Mouse (Mus musculus): ENCODE data around the gene Polr2l.

The Polr2l gene

DNA sequence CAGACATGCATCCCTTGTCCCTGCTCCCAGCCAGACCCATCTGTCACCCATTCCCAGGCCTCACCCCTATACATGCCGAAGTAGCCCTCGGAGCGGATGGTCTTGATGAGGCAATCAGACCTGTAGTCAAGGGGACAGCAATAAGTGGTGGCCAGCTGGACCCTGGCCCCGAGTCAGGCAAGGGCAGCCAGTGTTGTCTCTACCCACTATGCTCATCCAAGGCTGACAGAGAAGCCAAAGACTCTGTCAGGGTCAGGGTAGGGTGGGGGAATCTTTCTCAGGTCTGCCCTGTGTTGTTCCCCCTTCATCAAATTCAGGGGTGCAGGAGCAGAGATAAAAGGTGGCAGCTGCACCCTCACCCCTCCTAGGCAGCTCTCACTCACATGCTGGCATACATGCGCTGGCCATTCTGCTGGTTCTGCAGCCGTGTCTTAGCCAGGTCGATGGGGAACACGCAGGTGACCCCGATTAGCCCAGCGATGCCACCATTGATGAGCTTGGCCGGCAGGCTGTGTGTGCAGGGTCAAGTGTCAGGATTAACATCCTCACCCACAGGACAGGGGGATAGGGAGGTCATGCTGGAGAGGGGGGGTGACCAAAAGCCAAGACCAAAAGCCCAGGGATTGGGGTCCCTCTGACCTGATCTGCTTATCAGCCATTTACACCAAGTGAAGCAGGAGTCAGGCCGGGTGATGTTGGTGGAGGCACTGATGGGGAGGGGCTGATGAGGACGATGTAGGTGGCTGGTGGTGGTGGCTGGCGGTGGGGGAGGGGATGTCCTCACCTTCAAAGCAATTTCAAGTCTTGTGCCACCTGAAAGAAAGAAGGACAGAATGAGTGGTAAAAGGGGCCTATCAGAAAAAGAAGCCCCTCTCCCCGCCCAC is 41.2 kb downstream of the Polr2l start:
- in situ Hi-C loops (cut with MboI, MseI), result no loop called here

DNA sequence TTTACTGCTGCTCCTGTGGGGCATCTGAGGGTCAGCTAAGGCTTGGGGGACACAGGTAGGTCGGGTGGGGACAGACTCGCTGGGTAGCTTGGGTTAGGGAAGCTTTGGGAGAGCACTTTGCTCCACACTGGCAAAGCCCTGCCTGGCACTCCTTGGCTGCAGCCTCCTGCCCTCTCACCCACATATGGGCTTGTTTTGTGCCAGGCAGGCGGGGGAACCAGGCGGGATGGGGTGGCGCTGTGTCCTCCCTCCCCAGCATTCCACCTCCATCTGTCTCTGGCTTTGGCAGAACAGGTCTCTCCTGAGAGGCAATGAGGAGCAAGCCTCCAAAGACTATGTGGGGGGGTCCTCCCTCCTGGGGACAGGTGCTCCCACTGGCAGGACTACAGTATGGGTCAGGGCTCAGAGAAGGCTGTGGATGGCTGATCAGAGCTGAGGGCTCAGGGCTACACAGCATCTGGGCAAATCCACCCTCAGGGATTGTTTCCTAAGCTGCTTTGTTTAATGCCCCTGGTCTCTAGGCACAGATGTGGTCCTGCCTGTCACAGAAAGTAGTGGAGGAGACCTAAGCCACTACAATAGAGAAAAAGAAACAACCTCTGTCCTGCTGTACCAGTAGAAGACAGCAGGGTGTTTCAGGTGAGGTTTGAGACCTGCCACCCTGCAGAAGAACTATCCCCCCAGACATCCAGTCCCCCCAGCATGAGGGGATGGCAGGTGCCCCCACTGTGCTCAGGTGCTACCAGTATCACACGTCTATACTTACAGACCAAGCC is 42.0 kb downstream of the Polr2l start:
- in situ Hi-C loops (cut with MboI, MseI), result no loop called here

DNA sequence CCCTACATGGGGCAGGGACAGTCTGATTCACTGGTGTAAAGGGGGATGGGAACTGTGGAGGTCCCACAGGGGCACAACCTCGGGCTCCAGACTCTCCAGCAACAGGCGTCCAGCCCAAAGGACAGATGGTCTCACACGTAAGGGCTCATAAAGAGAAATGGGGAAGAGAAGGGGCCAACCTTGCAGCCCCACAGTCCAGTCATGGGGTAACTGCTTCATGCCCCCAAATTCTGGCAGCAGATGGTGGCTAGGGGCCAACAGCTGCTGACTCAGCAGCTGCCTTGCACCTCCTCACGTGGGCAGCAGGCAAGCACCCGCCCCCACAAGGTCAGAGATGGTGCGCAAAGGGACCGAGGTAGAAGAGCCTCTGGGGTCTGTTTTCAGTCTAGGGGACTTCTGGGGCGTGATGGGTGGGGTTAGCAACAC is 42.7 kb downstream of the Polr2l start:
- in situ Hi-C loops (cut with MboI, MseI), result no loop called here

DNA sequence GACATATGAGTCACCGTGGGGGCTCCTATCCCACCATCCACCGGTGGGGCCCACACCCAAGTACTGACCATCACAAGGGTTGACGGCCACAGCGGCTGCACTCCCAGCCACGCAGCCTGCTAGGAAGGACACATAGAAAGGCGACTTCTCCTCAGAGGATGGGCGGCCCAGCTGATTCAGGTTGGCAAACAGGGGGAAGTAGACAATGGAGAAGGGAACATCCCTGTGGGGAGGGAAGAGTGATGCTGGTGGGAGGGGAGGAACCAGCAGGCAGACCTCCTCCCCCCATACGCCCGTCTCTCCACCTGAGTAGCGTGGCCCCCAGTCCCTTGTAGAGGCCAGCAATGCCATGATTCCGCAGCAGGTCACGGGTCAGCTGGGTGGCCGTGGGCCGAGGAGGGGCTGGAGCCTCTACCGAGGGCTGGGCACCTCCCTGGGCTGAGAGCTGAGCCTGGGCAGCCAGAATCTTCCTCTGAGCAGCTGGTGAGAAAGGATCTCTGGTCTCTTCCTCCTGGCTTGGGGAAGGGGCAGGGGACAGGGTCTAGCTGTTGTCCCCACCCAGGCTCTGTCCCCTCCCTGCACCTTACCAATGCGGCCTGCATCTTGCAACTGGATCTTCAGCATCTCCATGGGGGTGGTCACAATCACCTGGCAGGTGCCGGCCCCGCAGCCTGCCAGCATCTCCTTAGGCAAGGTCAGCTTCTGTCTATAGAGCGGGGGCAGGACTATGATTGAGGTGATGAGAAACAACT is 43.3 kb downstream of the Polr2l start:
- in situ Hi-C loops (cut with MboI, MseI), result no loop called here

DNA sequence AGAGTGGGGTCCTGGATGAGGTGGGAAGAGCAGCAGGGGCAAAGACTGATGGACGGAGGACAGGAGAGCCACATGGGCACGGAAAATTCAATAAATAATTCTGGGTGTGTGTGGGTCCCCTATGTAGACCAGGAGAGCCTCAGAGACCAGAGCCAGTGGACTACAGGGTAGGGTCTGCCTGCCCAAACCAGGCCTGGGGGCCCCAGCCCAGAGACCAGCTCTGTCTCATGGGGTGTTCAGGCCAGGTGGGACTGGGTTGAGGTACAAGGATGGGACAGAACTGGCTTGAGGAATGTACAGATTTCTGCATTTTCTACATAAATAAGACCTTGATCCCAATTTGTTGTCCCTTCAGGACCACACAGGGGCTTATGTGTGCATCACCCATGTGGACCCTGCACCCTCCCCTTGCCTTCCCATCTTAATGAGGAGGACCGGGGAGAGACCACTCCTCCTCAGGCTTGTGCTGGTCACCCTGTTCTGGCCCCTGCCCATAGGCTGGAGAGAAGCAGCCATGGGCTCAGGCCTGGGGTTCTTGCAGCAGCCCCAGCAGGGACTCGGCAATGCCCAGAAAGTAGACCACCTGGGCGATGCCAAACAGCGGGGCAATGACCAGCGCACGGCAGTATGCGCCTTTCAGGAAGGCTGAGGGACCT is 44.2 kb downstream of the Polr2l start:
- in situ Hi-C loops (cut with MboI, MseI), result no loop called here

DNA sequence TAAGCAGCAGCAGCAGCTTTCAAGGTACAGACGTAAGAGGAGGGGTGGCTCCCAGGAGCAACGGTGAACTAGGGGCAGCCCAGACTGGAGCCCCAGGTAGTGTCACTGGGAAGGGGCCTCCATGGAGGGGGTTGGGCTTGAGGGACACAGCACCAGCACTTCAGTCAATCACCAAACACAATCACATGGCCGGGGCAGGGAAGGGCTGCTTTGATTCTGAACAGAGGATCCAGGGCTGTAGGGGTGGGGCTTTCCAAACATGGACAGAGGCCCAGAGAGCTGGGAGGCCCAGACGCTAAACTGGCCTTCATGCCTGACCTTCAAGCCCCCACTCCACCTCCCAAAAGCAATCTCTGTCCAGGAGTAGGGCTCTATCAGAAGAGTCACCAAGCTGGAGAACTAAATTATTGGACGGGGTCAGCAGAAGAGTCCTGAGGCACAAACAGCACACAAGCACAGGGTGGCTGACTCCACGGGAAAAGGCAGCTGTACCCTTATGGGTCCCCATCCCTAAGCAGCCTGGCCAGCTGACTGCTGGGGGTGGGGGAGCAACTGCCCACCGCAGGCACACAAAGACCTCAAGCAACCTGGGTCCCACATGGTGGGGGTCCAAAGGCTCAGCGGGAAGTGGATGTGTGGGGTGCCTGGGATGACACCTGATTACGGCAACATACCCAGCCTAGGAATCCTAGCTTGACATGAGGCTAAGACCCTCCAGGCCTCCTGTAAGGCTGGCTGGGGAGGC is 44.9 kb downstream of the Polr2l start:
- in situ Hi-C loops (cut with MboI, MseI), result no loop called here

DNA sequence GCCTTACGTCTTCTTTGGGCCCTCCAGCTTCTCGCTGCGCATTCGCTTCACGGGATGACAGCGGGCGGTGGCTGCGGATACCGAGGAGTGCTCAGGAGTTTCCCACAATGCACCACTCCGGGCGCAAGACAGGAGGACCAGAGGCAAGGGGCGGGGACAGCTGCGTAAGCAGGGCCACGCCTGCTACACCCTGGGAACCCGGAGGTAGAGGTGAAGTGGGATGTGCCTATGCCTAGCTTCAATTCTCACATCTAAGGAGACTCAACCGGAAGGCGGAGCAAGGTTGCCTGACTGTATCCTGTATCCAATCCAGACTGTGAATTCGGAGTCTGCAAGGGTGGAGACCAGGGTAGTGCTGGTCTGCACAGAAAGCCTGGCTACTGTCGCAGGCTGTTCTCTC is 45.6 kb downstream of the Polr2l start, which contains the start of gene Cend1:
Cend1 (minus strand) TSS at position 182 of the 400 bp plus-strand sequence.
- in situ Hi-C loops (cut with MboI, MseI), result no loop called here

DNA sequence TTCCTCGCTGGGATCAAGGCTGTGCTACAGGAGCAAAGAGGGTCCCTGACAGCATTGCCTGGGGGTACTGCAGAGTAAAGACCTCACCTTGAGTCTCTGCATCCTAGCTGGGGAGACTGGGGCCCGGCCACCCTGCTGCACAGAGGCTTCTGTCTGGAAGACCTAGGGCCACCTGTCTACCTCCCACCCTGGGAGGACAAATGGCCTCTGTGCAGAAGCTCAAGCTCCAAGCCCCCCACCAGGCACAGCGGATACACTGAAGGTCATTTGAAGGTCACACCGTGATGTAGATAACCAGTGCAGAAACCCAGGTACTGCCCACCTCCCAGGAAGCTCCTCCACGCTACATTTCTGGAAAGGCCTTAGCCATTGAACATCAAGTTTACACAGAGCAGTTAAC is 46.2 kb downstream of the Polr2l start:
- in situ Hi-C loops (cut with MboI, MseI), result no loop called here

DNA sequence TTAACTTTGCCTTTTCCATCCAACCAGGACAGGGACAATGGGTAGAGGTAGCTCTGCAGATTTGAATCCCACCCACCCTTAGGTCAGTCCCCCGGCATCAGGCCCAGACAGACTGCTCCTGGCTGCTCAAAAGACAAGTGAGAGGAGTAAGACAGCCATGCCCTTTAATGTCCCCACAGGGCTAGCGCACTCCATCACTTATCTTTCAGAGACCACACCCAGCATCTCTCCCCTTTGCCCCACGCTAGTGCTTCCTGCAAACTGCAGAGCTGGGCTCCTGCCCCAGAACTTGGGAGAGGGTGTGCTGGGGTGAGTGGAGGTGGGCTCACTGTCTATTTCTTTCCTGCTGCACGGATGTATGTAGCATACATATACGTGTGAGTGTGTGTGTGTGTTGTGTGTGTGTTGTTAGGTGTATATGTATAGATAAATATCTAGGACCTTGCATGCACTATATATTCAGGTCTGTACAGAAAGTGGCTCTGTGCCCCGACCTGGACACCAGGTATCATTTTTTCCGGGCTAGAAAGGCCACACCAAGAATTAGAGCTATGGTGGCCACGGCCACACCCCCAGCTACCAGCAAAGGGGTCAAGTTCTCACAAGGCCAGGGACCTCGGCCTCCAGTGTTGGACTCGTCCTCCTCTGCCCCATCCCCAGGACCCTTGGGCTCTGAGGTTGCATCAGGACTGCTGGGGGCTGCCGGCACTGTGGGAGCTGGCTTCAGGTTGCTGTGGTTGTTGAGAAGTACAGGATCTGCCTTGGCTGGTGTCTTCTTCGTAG is 47.8 kb downstream of the Polr2l start:
- in situ Hi-C loops (cut with MboI, MseI), result no loop called here

DNA sequence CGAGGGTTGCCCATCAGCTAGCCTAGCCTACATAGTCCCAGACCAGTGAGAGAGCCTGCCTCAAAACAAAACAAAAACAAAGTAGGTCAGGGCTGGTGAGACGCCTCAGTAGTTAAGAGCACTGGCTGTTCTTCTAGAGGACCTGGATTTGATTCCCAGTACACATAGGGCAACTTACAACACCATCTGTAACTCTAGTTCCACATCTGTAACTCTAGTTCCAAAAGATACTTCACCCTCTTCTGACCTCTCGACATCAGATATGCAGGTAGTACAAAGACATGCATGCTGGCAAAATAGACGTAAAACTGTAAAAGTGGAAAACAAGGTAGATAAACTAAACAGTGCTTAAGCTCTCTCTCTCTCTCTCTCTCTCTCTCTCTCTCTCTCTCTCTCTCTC is 51.1 kb downstream of the Polr2l start:
- in situ Hi-C loops (cut with MboI, MseI), result no loop called here
